Mouse (Mus musculus): ENCODE results near the gene Mylk.

- no peak for TF ChIP-seq POLR2A (IDR thresholded peaks at IDR 0.05; ENCODE audit: borderline replicate concordance, insufficient read depth, low read length)
- no peak for TF ChIP-seq CTCF (IDR thresholded peaks at IDR 0.05; ENCODE audit: borderline replicate concordance, insufficient read depth, low read depth, low read length)
Measured at GRCm38 (mm10) chr16:34839704-34840331, 94.8 kb downstream of the Mylk start.

Data from cerebellum, adult 2 months (tissue).